In the genomic region with DNA sequence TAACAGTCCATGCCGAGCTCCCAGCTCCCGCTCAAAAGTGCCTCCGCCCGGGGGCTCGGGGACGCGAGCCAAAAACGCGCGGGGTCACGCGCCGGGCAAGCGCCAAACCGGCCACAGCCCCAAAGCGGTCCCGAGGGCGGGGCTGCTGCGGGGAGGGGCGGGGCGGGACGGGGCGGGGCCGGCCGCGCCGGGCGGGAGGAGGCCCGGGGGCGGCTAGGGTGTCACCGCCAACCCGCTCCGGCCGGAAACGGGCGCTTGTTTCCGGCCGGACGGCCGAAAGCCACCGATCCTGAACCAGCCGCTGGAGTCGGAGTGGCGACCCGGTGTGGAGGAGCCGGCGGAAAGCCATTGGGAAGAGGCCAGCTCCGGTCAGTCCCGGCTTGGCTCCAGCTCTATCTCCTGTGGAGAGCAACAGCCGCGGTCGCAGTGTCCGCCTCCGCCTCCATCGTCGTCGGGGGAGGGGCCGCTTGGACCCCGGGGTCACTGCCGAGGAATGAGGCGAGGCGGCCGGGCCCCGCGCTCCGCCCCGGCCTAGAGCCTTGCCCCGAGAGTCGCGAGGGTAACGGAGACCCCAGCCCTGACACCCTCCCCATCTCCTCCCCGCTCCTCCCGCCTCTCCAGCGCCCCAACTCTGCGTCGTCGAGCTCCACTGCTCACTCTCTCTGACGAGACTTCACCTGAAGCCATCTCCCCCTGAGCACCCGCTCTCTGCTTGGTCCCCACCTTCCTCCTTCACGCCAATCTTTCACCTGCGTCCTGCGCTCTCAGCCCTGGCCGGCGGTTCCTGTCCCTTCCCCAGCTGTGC, we compare ENCODE assay signal across 8 mouse cellular contexts. TPM values are rescaled to one million over a fixed set of nuclear protein-coding genes. Genes with fewer than 3 reads are reported as not detected.
DNase-seq lines count a peak whose midpoint lies in the region; ATAC-seq lines count a peak whose summit lies in the region.

Gene Otud7b (plus strand): TSS at position 267 of the 805 bp plus-strand sequence.

- H3K4me1 ChIP-seq in embryonic facial prominence, embryonic 14.5 days (ENCODE audit: control insufficient read depth, insufficient read depth, low read length) = peaks cover 27% of the 10 kb centered on the region

- peak within 1 kb of the TSS; percentile 93 for H3K4me3 ChIP-seq in embryonic facial prominence, embryonic 14.5 days (ENCODE audit: low read depth, low read length)

- H3K27ac ChIP-seq in embryonic facial prominence, embryonic 14.5 days (replicated peaks; ENCODE audit: low read depth, low read length) = peak within 1 kb of the TSS; percentile 92

- no peaks in the 10 kb centered on the region for H3K9me3 ChIP-seq in embryonic facial prominence, embryonic 14.5 days (ENCODE audit: control insufficient read depth, low read length)

- peak within 1 kb of the TSS; percentile 94 for H3K9ac ChIP-seq in embryonic facial prominence, embryonic 14.5 days (ENCODE audit: low read depth, low read length)

- under 1% methylated on average over 52 of the region's 84 CpGs for WGBS in embryonic facial prominence, embryonic 14.5 days

- no peaks in the 10 kb centered on the region for H3K36me3 ChIP-seq in embryonic facial prominence, embryonic 14.5 days (ENCODE audit: control insufficient read depth, insufficient read depth, low read length)

- peak within 1 kb of the TSS; percentile 77 for H3K4me2 ChIP-seq in embryonic facial prominence, embryonic 14.5 days (ENCODE audit: low read depth, low read length)

- no peaks in the 10 kb centered on the region for H3K27me3 ChIP-seq in embryonic facial prominence, embryonic 14.5 days (replicated peaks; ENCODE audit: control insufficient read depth, insufficient read depth, low read length)

- ATAC-seq in embryonic facial prominence, embryonic 14.5 days (ENCODE audit: low read depth) = peak; percentile 85
- peak; percentile 19 for ATAC-seq in monocyte, adult 5-6 weeks (replicated peaks; ENCODE audit: insufficient number of reproducible peaks, low FRiP score, low TSS enrichment, poor library complexity, severe bottlenecking)

- peak; percentile 74 for DNase-seq in 416B (ENCODE audit: low read depth)
- peak; percentile 54 to 63 for DNase-seq in adrenal gland, postnatal 4 days (ENCODE audit: low spot score in 2 of 2)
- peak; percentile 81 for DNase-seq in embryonic facial prominence, embryonic 14.5 days (ENCODE audit: low spot score)
- DNase-seq in heart, adult 9 months (ENCODE audit: low spot score in 2 of 2) = peak; percentile 81 to 83
- peak; percentile 86 for DNase-seq in kidney, adult 9 months
- DNase-seq in liver = peak; percentile 93
- peak; percentile 54 to 62 for DNase-seq in spleen, postnatal 36 days (ENCODE audit: low spot score in 2 of 2)

RNA-seq across cellular contexts. Expression of gene Otud7b, which starts in this region (rescaled TPM):
- 10 to 100 TPM; 35.4 to 43.6 TPM for total RNA-seq in adrenal gland, postnatal 4 days (2021)
- 17.6 and 20.0 TPM in 2 replicates for polyA plus RNA-seq in embryonic facial prominence, embryonic 14.5 days (2014; fragmentation: Nextera tagmentation; extraction: Ambion mirVana)
- 12.5 to 26.2 TPM (median 17.1 TPM) in 3 replicates for total RNA-seq in monocyte, adult 5-6 weeks (2017)

Comparison
In these comparisons a context has a peak if more than half of its experiments do, and no peak if none do; other contexts are left out.
1. Peak in every context shown above with its lines: DNase-seq, ATAC-seq, H3K4me3 ChIP-seq and H3K27ac ChIP-seq.